Mouse (Mus musculus): Measurements from ENCODE around the gene Immp2l. TPM values are rescaled to one million over a fixed set of nuclear protein-coding genes. Genes with fewer than 3 reads are reported as not detected.

The Immp2l gene
- total RNA-seq, 2 experiments from 2014 or later, result 5.4 to 6.4 TPM

GRCm38 (mm10) chr12:41134885-41135284 lies 111.0 kb downstream of the Immp2l start:
- no peak for DNase-seq (ENCODE audit: low spot score in 2 of 2)
- intact Hi-C loops (cut with DNase I), result no loop called here

DNA sequence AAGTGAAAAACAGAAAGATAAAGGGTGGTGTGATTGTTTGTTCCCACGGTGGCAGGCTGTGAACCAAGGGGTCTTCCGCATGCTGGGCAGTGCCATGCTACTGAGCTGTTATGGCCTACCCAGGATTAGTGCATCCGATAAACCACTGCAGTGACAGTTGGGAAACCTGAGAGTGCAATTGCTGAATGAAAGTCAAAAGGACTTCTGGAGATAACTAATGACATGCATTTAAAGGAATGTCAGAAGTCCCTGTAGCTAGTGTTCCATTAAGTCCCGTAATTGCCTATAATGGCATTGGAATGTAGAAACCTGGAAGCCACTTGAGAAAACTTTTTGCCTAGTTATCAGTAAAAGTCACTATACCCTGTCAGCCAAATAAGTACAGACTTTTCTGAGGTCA lies 135.7 kb downstream of the Immp2l start:
- intact Hi-C loops (cut with DNase I), result no loop called here
- DNase-seq (ENCODE audit: low spot score in 2 of 2), result no peak

GRCm38 (mm10) chr12:41167802-41168201 lies 143.9 kb downstream of the Immp2l start:
- intact Hi-C loops (cut with DNase I), result no loop called here
- DNase-seq (ENCODE audit: low spot score in 2 of 2), result no peak

DNA sequence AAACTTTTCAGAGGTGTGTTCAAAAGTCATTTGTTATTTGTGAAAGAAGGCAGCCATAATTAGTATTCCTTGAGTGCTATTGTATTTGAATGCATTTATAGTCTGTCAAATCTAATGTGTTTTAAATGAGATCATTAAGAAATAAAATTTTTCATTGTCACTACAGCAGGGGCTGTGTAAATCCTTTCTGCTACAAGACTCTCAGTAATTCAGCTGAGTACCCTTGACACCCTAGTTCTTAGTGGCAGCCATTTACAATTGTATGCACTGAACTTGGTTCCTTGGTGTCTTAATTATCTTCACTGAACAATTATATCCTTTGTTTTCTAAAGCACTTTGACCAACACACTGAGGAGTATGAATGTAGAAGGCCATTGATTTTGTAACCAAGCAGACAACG lies 146.2 kb downstream of the Immp2l start:
- no peak for DNase-seq (ENCODE audit: low spot score in 2 of 2)
- intact Hi-C loops (cut with DNase I), result no loop called here

DNA sequence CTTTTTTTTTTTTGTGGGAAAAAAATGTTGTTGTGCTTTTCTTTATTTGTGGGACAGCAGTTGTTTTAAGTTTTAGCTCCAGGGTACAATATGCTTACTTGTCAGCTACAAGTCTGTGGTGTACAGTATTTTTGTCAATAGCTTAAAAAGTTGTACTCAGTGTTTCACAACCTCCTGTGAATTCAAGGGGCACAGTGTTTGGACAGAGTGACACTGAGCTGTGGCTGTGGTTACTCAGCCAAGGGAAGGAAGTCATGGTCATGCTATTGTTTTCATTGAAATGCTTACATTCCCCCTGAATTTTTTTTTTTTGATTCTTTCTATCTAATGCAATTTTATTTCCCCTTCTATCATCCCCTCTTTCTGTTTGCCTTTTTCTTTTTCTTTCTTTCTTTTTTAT lies 159.0 kb downstream of the Immp2l start:
- DNase-seq (ENCODE audit: low spot score in 2 of 2), result no peak

GRCm38 (mm10) chr12:41185060-41185459 lies 161.2 kb downstream of the Immp2l start:
- intact Hi-C loops (cut with DNase I), result no loop called here
- DNase-seq (ENCODE audit: low spot score in 2 of 2), result no peak

More for the DNA sequence above, 159.0 kb downstream of the Immp2l start:
- intact Hi-C loops (cut with DNase I), result no loop called here

DNA sequence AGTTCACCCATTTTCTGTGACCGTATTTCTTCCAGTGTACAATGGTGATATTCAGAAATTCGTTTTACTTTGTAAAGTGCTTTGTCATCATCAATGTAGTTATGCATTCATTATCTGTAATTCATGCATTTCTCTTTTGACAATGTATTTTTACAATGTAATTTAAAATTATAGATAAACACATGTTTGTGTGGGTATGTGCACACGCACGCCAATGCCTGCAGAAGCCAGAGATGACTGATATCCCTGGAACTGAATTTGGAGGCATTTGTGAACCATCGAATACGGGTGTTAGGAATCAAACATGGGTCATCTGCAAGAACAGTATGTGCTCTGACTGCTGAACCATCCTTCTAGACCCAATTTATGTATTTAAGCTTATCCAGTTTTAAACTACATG lies 161.6 kb downstream of the Immp2l start:
- intact Hi-C loops (cut with DNase I), result no loop called here
- DNase-seq (ENCODE audit: low spot score in 2 of 2), result no peak

DNA sequence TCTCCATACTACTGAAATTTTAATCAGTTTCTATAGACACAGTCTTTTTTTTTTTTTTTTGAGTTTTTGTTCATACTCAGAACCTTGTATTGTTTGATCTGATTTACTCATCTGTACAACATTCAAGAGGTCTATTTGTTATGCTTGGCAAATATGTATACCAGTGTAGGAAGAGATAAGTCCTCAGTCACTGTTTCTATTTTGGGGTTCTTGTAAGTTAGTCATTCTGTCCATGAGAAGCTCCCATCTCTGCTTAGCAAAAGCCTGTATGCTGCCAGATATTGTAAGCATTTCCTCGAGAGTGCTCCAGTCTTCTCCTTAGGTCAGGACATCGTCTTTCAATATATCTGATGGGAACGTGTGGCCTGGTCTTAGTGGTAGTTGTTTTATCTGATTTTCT lies 168.9 kb downstream of the Immp2l start:
- intact Hi-C loops (cut with DNase I), result no loop called here
- no peak for DNase-seq (ENCODE audit: low spot score in 2 of 2)

- intact Hi-C loops (cut with DNase I), result no loop called here
- no peak for DNase-seq (ENCODE audit: low spot score in 2 of 2)
Measured at GRCm38 (mm10) chr12:41196374-41196773, 172.5 kb downstream of the Immp2l start.

DNA sequence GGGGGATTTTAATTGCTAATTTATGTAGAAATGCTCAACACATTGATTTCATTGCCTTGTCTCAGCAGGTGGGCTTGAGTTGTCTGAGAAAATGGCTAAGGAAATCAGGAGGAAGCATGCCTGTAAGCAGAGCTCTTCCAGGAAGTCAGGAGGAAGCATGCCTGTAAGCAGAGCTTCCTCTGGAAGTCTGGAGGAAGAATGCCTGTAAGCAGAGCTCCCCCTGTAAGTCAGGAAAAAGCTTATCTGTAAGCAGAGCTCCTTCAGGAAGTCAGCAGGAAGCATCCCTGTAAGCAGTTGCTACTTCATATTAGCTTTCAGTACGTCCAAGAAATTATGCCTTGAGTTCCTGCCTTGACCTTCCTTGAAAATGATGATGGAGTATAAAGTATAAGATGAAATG lies 191.3 kb downstream of the Immp2l start:
- DNase-seq (ENCODE audit: low spot score in 2 of 2), result no peak
- intact Hi-C loops (cut with DNase I), result no loop called here

DNA sequence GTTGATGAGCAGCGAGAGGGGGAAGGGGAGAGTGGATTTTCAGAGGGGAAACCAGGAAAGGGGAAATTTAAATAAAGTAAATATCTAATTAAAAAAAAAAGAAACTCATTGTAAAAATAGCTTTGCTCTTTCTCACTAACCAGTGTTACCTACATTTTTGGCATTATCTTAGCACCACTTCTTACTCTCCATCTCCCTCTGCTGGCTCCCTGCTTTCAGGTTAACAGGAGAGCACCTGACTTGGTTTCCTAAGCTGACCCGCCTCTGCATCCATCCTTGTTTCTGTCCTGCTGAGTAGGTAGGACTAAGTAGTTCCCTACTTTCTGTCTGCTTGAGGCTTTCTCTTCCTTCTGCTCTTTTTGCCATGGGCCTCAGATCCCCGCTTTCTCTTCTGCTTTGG lies 198.0 kb downstream of the Immp2l start:
- intact Hi-C loops (cut with DNase I), result no loop called here
- no peak for DNase-seq (ENCODE audit: low spot score in 2 of 2)

GRCm38 (mm10) chr12:41223686-41224085 lies 199.8 kb downstream of the Immp2l start:
- intact Hi-C loops (cut with DNase I), result no loop called here
- DNase-seq (ENCODE audit: low spot score in 2 of 2), result no peak

DNA sequence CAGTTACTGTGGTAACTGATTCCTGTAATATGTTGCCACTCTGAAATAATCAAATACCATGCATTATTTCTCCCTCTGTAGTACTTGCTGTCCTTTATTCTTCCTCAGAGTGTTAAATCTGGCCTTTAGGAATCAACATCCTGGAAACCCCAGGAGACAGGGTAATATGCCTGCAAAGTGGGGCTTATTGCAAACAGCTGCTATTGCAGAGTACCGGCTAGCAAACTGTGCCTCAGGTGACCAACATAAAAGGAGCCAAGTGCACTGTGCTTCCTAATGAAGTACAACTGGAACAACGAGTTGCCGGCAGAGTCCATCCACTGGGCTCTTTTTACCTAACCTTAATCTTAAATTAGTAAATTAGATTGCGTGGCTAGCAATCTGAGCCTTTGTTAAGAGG lies 200.6 kb downstream of the Immp2l start:
- intact Hi-C loops (cut with DNase I), result no loop called here
- no peak for DNase-seq (ENCODE audit: low spot score in 2 of 2)

DNA sequence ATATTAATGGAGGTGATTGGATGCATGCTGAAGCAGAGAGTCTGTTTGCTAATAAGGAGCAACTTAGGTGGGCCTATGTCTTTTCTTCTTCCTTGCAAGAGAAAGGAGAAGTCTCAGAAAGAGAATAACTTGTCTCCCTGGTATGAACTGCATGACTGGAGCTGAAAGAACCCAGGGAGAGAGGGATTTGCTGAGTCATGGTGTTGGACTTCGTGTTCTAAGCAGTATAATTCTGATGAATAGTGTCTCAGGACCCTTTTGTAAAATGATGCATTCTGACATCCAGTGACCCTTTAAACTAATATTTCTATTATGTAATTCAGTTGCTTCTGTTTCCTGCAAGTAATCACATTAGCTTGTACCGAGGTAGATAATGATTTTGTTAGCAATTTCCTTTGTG lies 208.1 kb downstream of the Immp2l start:
- intact Hi-C loops (cut with DNase I), result no loop called here
- DNase-seq (ENCODE audit: low spot score in 2 of 2), result no peak

DNA sequence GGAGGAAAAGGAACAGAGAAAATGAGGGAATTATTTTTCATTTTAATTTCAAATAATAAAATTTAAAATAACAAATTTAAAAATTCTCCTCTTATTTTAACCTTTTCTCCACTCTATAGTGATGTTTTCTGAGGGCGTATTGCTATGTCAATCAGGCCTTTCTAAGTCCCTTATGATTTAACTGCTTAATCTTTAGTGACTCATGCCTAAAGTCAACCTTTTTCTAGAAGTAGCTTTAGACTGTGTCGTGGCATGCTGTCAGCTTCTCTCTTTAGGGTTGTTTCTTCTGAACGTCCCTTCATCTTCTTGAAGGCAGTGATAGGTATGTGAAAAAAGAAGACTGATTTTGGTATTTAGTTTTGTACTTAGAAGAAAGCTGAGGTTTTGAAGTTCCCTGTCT lies 214.0 kb downstream of the Immp2l start:
- DNase-seq (ENCODE audit: low spot score in 2 of 2), result no peak
- intact Hi-C loops (cut with DNase I), result no loop called here

DNA sequence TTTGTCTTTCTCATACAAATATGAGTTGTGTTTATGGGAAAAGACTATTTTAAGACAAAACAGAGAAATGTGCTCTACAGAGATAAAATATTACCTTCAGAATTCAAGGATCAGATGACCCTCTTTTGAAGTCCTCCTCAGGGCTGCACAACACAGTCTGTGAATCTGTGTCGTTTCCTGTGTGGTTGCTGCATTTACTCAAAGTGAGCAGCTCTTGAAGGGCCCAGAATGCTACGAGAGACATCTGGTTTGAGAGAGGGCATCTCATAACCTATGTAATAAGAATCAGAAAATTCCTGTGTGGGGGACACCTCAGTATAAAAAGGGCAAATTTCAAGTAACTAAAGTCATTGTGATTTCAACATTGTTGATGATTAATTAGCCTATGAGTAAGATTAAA lies 217.3 kb downstream of the Immp2l start:
- intact Hi-C loops (cut with DNase I), result no loop called here
- no peak for DNase-seq (ENCODE audit: low spot score in 2 of 2)

- intact Hi-C loops (cut with DNase I), result no loop called here
- DNase-seq (ENCODE audit: low spot score in 2 of 2), result peak in 1 of 2 experiments; percentile 15
Measured at GRCm38 (mm10) chr12:41248254-41248653, 224.4 kb downstream of the Immp2l start.

- intact Hi-C loops (cut with DNase I), result no loop called here
- DNase-seq (ENCODE audit: low spot score in 2 of 2), result no peak
Measured at GRCm38 (mm10) chr12:41250123-41250522, 226.2 kb downstream of the Immp2l start.

DNA sequence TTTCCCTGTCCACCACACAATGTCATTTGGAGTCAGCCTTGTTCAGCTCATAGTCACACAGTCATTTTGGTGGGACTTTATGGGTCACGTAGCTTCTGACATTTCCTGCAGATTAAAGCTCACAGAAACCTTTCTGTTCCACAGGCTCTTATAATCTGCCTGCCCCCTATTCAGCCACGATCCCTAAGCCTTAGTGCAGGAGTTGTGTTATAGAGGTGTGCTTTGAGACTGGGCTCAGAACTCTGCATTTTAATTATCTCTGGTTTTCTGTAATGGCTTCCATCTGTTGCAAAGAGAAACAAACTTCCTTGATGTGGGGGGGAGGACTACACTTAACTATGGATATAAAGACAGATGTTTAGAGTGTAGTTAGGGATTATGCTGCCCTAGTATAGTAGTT lies 234.0 kb downstream of the Immp2l start:
- no peak for DNase-seq (ENCODE audit: low spot score in 2 of 2)
- intact Hi-C loops (cut with DNase I), result no loop called here

DNA sequence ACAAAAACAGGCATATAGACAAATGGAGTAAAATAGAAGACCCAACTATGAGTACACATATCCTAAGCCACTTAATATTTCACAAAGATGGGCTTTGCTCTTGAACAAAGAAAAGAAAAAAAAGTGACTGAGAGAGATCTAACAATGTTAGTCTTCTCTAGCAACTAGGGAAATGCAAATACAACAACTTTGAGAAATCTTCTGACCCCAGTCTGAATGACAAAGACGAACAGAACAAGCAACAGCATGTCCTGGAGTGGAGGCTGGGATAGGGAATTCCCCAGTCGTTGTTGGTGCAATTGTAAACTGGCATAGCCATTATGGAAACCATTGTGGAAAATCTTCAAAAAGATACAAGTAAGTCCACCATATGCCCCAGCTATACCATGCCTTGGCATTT lies 235.7 kb downstream of the Immp2l start:
- no peak for DNase-seq (ENCODE audit: low spot score in 2 of 2)
- intact Hi-C loops (cut with DNase I), result no loop called here

DNA sequence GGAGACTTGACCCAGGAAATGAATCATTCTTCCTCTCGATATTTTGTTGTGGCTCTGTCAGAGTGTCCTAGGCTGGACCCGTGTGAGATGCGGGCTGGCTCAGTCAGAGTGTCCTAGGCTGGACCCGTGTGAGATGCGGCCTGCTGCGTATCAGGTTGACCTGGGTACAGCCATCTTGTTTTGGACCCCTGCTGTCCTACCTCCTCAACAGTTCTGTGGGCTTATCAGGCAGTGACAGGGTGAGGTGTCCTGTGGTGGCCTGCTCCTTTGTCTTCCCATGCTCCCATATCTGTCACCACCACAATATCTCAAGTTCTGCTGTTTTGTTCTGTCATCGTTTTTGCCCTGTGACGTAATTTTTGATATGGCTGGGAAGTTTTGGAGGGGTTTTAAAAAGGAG lies 250.2 kb downstream of the Immp2l start:
- intact Hi-C loops (cut with DNase I), result loop anchor here (1.0 kb wide), 1 partner anchor 10 kb away; no protein-coding TSS in a partner anchor
- DNase-seq (ENCODE audit: low spot score in 2 of 2), result no peak

- intact Hi-C loops (cut with DNase I), result no loop called here
- no peak for DNase-seq (ENCODE audit: low spot score in 2 of 2)
Measured at GRCm38 (mm10) chr12:41275361-41275760, 251.5 kb downstream of the Immp2l start.

DNA sequence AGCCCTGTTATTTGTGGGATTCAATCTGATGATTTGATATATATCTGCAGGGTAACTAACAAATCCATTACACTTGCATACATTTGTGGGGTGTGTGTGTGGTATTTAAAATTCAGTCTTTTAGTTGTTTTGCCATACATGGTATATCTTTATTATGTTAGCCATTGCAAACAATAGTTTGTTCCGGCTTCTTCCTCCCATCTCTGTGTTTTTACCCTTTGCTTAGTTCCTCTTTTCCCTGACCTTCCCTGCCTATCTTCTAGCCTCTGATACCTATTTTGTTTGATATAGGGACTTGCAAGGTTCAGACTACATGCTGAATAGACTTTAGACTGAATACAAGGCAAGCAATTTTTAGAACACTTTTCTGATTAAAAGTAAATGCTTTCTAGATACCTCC lies 254.0 kb downstream of the Immp2l start:
- no peak for DNase-seq (ENCODE audit: low spot score in 2 of 2)
- intact Hi-C loops (cut with DNase I), result no loop called here

Data from left cerebral cortex, postnatal 36 days (tissue).